Mouse (Mus musculus): ENCODE results near the gene Zfp784.

DNA sequence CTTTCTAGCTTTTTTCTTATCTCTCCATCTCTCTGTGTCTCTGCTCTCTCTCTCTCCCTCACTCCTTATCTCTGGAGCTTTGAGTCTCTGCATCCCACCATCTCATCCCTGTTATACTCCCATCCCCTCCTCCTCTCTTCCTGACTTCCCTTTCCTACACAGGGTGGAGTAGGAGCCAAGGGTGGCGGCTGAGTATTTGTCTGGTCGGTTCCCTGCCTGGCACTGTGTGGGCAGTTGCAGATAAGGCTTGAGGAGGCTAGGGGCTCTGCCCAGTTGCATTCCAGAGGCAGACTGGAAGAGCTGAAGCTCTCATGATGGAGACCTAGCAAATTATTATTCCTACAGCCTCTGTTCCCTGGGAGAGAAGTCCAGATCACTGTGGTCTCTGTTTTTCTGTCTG lies 50.0 kb downstream of the Zfp784 start:
- TF ChIP-seq POLR2A (IDR thresholded peaks at IDR 0.05; ENCODE audit: control insufficient read depth, low read depth, low read length) (no peak), CTCF (IDR thresholded peaks at IDR 0.05; ENCODE audit: control insufficient read depth, insufficient read depth, insufficient replicate concordance, low read depth, low read length) (no peak)

All from testis, adult 2 months (tissue).